Mouse (Mus musculus) liver, adult 2 months (tissue): ENCODE measurements at regions not wholly inside any gene's neighbourhood (a gene's known extent, or its start where the extent isn't known, plus 50 kb on each side); places are given as distances from the start of the nearest gene placed in this dataset.

Source experiments
- DNase-seq: peaks from one replicate; pipeline ENCODE4 v3.0.0-alpha.2; 2011; ENCODE audit warnings: low read depth, low spot score; ENCODE audit errors: extremely low read depth
- H3K27ac ChIP-seq: fragments of 200-500 bp; replicated peaks from 2 replicates; pipeline ENCODE4 v1.5.1; 2012; ENCODE audit warnings: low read depth, mild to moderate bottlenecking, control low read depth, inconsistent platforms, low read length; ENCODE audit not compliant: insufficient read depth
- H3K27me3 ChIP-seq: fragments of 200-500 bp; 2 replicates; pipeline ENCODE4 v1.6.1; 2012; ENCODE audit warnings: mild to moderate bottlenecking, moderate library complexity, low read length, inconsistent platforms; ENCODE audit not compliant: control insufficient read depth, insufficient read depth
- H3K36me3 ChIP-seq: fragments of 200-500 bp; 2 replicates; pipeline ENCODE4 v1.6.1; 2012; ENCODE audit warnings: low read length, inconsistent platforms; ENCODE audit not compliant: control insufficient read depth, insufficient read depth
- H3K4me1 ChIP-seq: fragments of 200-500 bp; 2 replicates; pipeline ENCODE4 v1.6.1; 2011; ENCODE audit warnings: low read length; ENCODE audit not compliant: control insufficient read depth, insufficient read depth
- H3K4me3 ChIP-seq: fragments of 200-500 bp; 2 replicates; pipeline ENCODE4 v1.5.1; 2011; ENCODE audit warnings: low read depth, mild to moderate bottlenecking, control low read depth, low read length, moderate library complexity; ENCODE audit not compliant: insufficient read depth
- H3K79me2 ChIP-seq: fragments of 200-500 bp; 2 replicates; pipeline ENCODE4 v1.6.1; 2012; ENCODE audit warnings: inconsistent platforms, mild to moderate bottlenecking, low read length, moderate library complexity; ENCODE audit not compliant: control insufficient read depth, insufficient read depth
- H3K9ac ChIP-seq: fragments of 200-500 bp; 2 replicates; pipeline ENCODE4 v1.6.1; 2012; ENCODE audit warnings: low read depth, mild to moderate bottlenecking, control low read depth, inconsistent platforms, low read length
- CTCF ChIP-seq: fragments of 200-500 bp; IDR thresholded peaks from 2 replicates; pipeline ENCODE4 v1.5.1; 2011; ENCODE audit warnings: low read depth, low read length, control low read depth
- POLR2A ChIP-seq: fragments of 200-500 bp; IDR thresholded peaks from 2 replicates; pipeline ENCODE4 v1.6.1; 2011; ENCODE audit warnings: low read length, control low read depth; ENCODE audit not compliant: insufficient read depth; ENCODE audit errors: extremely low read depth
- WGBS: fragments of 180-500 bp; shearing (Covaris S2); methylation state at CpG from one replicate; pipeline ENCODE4 v1.1.7; 2018; 5-methylcytosine and 5-hydroxymethylcytosine counted together

GRCm38 (mm10) chr5:111855366-111855765 is 121.6 kb downstream of the Gm26897 start:
- TF ChIP-seq POLR2A (no peak), CTCF (no peak)
- WGBS = 66% methylated on average over 2 of the region's 2 CpGs
- no peak overlapping the region for H3K4me3 ChIP-seq

DNA sequence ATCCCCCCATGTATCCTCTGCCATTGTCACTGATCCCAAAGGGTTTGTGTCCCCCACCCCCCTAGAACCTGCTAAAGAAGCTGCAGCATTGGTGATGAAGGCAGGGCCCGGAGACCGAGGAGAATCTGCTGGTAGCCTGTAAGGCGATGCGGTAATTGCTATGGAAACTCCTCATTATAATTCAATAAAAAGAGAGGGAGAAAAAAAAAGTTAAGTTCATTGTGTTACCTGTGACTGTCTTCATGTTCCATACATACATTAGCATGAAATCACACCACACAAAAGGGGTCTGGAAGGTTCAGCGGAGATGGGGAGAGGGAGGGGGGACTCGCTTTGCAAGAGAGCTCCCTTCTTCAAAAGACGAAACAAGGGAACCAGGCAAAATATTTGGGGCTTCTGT is 123.5 kb downstream of the Gm26897 start:
- no peaks in the 10 kb centered on the region for H3K79me2 ChIP-seq
- no peaks in the 10 kb centered on the region for H3K36me3 ChIP-seq
- no peaks in the 10 kb centered on the region for H3K4me1 ChIP-seq
- H3K27ac ChIP-seq = no peak overlapping the region
- no peak for TF ChIP-seq POLR2A
- TF ChIP-seq CTCF = no peak
- no peak overlapping the region for H3K9ac ChIP-seq
- H3K27me3 ChIP-seq = no peaks in the 10 kb centered on the region
- no peak overlapping the region for H3K4me3 ChIP-seq
- WGBS = 90% methylated on average over 7 of the region's 7 CpGs
- no peak for DNase-seq

More at GRCm38 (mm10) chr5:111855366-111855765, 121.6 kb downstream of the Gm26897 start:
- H3K9ac ChIP-seq = no peak overlapping the region
- H3K4me1 ChIP-seq = no peaks in the 10 kb centered on the region
- no peak for DNase-seq
- no peaks in the 10 kb centered on the region for H3K27me3 ChIP-seq
- no peak overlapping the region for H3K27ac ChIP-seq
- H3K36me3 ChIP-seq = no peaks in the 10 kb centered on the region
- H3K79me2 ChIP-seq = no peaks in the 10 kb centered on the region

DNA sequence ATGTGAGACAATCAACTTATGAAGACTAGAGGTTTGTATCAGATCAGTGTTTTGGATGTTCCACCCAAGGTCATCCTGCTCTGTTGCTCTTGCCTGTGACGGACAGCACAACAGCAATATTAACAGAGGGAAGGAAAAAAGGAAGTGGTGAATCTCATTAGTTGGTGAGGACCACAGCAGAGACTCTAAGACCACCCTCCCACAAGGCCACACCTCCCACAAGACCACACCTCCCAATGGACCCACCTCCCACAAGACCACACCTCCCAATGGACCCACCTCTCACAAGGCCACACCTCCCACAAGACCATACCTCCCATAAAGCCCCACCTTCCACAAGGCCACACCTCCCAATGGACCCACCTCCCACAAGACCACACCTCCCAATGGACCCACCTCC is 126.7 kb downstream of the Gm26897 start:
- Histone ChIP-seq H3K79me2 (no peaks in the 10 kb centered on the region), H3K27ac (no peak overlapping the region), H3K36me3 (no peaks in the 10 kb centered on the region), H3K27me3 (no peaks in the 10 kb centered on the region), H3K9ac (no peak overlapping the region), H3K4me1 (no peaks in the 10 kb centered on the region), H3K4me3 (no peak overlapping the region)
- DNase-seq = no peak
- 90% methylated on average over 1 of the region's 1 CpGs for WGBS
- no peak for TF ChIP-seq CTCF
- TF ChIP-seq POLR2A = no peak

GRCm38 (mm10) chr5:111862331-111862730 is 128.6 kb downstream of the Gm26897 start:
- Histone ChIP-seq H3K9ac (no peak overlapping the region), H3K79me2 (no peaks in the 10 kb centered on the region), H3K4me3 (no peak overlapping the region), H3K27ac (no peak overlapping the region), H3K27me3 (no peaks in the 10 kb centered on the region), H3K4me1 (no peaks in the 10 kb centered on the region), H3K36me3 (no peaks in the 10 kb centered on the region)
- TF ChIP-seq POLR2A (no peak), CTCF (no peak)
- DNase-seq = no peak
- WGBS = 95% methylated on average over 4 of the region's 4 CpGs

- 47% methylated on average over 7 of the region's 7 CpGs for WGBS
- Histone ChIP-seq H3K36me3 (no peaks in the 10 kb centered on the region), H3K4me1 (no peaks in the 10 kb centered on the region), H3K27ac (no peak overlapping the region), H3K9ac (no peak overlapping the region), H3K27me3 (no peaks in the 10 kb centered on the region), H3K79me2 (no peaks in the 10 kb centered on the region), H3K4me3 (no peak overlapping the region)
- no peak for DNase-seq
- TF ChIP-seq CTCF (no peak), POLR2A (no peak)
These were observed 130.2 kb downstream of the Gm26897 start for GRCm38 (mm10) chr5:111863922-111864321.

GRCm38 (mm10) chr5:111864606-111865005 is 130.9 kb downstream of the Gm26897 start:
- TF ChIP-seq CTCF (no peak), POLR2A (no peak)

More at GRCm38 (mm10) chr5:111864606-111865005, 130.9 kb downstream of the Gm26897 start:
- DNase-seq = no peak
- no peak overlapping the region for H3K9ac ChIP-seq
- H3K27me3 ChIP-seq = no peaks in the 10 kb centered on the region
- no peaks in the 10 kb centered on the region for H3K36me3 ChIP-seq
- H3K79me2 ChIP-seq = no peaks in the 10 kb centered on the region
- H3K4me3 ChIP-seq = no peak overlapping the region
- H3K4me1 ChIP-seq = no peaks in the 10 kb centered on the region
- 79% methylated on average over 13 of the region's 13 CpGs for WGBS
- no peak overlapping the region for H3K27ac ChIP-seq
